Mouse (Mus musculus) common myeloid progenitor, adult 5-6 weeks (primary cell): ENCODE data around the gene Trim31. TPM values are rescaled to one million over a fixed set of nuclear protein-coding genes. Genes with fewer than 3 reads are reported as not detected.

Experiments
- ATAC-seq: replicated peaks from 2 replicates; pipeline ENCODE4 v1.8.0; 2016; ENCODE audit warnings: low read depth, mild to moderate bottlenecking, moderate TSS enrichment, inconsistent platforms; ENCODE audit not compliant: poor library complexity, severe bottlenecking
- total RNA-seq: library from RNA; stranded (forward); fragments of 200-1000, 187-1606 nt; gene quantifications from 2 replicates; pipeline ENCODE4 v1.2.3, GENCODE M21; 2017

The Trim31 gene
- total RNA-seq, 1 experiment from 2014 or later, result not detected

DNA sequence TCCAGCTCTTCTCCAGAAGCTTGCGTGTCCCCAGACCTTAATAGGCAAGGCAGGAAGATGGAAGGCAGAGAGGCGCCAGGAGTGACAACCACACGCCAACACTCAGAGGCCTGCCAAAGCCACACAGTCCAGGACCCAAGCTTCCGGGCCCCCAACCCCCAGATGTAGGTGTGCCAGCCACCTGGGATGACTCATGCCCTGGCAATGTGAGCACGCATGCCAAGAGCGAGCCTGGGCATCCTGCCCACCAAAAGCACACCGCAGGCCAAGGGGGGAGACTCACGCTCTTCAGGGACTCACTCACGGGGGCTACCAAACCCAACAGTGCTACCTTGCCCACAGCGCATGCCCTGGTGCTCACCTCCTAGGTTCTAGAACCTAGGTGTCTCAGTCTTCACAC lies 44.5 kb downstream of the Trim31 start:
- peak; percentile 36 for ATAC-seq

GRCm38 (mm10) chr17:36942791-36943471 lies 45.0 kb downstream of the Trim31 start, which contains the start of gene Rnf39:
Gene Rnf39 (plus strand): TSS chr17:36942918.
- peak; percentile 24 for ATAC-seq

- ATAC-seq, result no peak
Measured at GRCm38 (mm10) chr17:36943691-36944090, 45.8 kb downstream of the Trim31 start.

DNA sequence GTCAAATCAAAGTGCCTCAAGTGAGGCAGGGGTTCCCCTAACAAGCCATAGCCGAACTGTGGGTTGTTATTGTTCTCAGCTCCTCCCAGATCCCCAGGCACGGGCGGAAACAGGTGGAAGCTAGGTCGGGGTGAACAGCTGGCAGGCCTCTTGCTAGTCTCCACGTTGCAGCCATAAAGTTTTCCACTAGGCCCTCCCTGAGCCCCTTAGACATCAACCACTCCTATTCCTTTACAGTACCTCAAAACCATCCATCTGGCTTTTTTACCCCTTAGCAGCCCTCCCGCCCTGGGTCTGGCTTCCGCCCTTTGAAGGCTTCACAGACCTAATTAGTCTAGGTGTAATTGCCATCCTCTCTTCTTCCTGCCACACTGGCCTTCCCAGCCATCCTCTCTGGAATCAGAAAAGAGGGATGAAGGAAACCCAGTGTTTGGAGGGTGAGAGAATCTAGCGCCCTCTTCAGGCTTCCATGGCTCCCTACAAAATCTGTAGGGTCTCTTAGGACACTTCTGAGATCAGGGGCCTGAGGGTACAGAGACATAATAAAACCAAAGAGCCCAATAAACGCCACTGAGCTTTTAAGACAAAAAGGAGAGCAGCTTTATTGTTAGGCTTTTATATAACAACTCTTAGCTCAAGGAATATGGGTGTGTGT lies 46.3 kb downstream of the Trim31 start:
- ATAC-seq, result peak; percentile 20; the same call in 1 of the 2 replicates

- ATAC-seq, result peak; percentile 12
Measured at GRCm38 (mm10) chr17:36947051-36947819, 49.3 kb downstream of the Trim31 start.

DNA sequence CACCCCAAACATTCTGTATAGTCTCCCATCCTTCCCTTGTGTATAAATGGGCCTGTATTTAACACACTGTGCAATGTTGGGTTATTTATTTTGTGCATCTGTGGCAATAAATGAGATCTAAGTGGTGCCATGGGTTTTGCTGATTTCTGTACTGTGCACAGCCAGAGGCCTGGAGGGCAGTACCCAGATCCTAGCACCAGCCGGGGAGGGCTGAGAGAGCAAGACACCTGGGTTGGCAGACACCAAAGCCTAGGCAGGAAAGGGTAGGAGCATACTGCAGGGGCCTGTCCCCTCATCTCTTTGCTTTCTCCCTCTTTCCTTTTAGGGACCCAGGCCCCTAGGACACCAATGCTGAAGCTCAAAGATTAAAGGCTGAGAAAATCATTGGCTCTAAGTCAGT lies 50.4 kb downstream of the Trim31 start:
- ATAC-seq, result no peak

DNA sequence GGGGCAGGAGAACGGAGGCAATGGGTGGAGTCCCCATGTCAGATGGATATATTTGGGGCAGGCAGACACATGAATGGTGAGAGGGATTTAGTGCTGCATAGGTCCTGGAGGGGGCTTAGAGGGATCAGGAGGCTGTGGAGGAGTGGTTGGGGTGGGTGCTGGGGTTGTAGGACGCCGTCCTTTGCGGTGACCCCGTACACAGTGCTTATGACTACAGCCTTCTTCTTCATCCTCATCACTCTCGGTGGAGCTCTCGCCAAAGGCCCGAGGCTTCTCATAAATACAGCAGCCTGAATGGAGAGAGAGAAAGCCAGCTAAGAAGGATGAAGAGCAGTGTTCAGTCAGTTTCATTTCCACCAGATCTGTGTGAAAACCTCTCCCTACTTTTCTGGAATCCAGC lies 51.3 kb downstream of the Trim31 start:
- no peak for ATAC-seq

DNA sequence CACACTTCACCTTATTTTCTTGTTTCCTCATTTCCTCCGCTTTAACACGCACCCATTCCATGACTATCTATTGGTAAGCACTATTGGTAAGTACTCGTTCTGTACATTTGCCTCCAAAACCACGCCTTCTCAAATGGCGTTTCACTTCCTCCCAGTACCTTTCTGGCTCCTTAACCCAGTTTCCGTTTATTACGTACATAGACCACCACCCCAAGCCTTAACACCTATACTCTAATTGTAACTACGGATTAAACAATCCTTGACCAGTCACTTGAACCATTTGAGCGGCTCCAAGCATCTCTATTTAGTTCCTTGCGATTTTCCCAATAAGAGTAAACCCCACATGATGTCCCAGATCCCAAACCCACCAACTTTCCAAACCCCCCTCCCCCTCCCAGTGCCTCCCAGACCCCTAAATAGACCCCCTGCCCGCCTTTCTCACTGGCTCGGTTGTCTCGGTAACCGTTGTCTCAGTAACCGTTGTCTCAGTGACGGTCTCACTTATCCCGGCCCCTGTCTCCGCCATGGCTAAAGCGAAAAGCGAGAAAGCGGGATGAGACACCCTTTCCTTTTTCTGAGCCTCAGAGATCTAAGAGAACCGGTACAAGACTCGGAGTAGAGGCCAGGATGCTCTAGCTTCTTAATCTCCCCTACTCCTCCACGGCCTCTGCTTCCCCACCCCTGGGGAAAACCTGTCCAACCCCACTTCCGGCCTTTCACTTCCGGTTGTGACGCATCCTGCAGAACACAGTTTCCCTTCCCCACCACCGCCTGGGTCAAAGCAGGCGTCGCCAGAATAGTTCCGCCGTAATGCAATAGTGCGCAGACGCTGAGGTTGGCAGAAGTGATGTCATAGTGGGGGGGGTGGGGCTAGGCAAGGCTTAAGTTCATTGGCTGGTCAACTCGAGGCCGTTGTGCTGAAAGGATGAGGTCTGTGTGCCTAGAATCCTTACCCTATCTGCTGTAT lies 53.3 kb downstream of the Trim31 start, which contains the start of gene Ppp1r11:
Gene Ppp1r11, minus strand, starts transcription at position 761 of the 967 bp plus-strand sequence.
- ATAC-seq, result peak; percentile 93

DNA sequence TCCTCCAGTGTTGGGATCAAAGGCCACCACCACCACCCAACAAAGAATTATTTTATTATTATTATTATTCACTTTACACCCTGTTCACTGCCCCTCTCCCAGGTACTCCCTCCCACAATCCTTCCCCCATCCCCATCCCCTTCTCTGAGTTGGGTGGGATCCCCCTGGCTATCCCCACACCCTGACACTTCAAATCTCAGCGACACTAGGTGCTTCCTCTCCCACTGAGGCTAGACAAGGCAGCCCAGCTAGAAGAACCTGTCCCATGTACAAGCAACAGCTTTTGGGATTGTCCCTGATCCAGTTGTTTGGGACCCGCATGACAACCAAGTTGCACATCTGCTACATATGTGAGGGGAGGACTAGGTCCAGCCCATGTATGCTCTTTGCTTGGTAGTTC lies 54.7 kb downstream of the Trim31 start:
- ATAC-seq, result no peak

DNA sequence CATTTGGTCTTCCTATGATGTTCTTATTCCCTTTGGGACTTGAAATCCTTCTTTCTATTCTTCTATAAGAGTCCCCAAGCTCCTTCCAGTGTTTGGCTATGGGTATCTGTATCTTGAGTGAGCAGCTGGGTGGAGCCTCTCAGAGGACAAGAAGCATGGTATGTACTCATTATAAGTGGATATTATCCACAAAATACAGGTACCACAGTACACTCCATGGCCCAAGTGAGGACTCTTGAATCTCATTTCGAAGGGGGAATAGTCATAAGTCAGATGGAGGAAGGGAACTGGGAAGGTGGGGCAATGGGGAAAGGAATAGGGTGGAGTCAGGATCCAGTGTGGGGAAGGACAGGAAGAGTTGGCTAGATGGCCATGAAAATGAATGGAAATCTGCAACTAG lies 55.1 kb downstream of the Trim31 start:
- no peak for ATAC-seq

DNA sequence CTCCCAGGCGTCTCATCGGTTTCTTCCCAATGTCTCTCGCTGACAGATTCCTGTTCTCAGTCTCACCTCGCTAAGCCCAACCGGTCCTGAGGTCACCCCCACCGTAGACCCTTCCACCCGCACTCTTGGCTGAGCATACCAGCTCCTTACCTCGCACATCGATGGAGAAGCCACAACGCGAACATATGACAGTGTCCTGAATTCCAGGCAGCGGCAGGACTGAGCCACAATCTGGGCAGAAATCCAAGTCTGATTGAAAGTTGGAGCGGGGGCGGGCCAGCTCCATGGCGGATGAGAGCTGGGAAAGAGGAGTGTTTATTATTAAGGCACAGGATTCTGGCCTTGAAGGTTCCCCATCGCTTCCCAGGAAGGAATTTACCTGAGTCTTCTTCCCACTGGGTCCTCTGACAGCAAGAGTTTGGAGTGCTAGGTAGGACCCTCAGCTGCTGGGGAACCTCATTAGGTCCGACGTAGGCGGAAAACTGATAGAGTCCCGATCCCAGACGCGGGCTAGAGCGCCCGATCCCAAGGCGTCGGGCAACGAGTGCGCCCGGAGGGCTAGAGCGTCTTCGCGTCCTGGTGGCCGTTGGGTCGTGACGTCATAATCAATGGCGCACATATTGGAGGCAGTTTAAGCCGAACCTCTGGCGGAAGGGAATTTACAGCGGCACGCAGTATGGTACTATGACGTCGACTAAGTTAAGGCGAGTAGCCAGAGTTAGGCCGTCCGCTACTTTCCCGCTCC lies 60.3 kb downstream of the Trim31 start, which contains the start of the genes Znrd1 and Znrd1as:
Gene Znrd1, minus strand, starts transcription at position 561 of the 745 bp plus-strand sequence.
Gene Znrd1as, plus strand, starts transcription at position 594 of the 745 bp plus-strand sequence.
- ATAC-seq, result peak; percentile 97

- ATAC-seq, result no peak
Measured at GRCm38 (mm10) chr17:36958884-36959283, 61.0 kb downstream of the Trim31 start.

Other genes starting within 250 kb of the Trim31 start
- not detected in 2 replicates for gene H2-M1, start 225.9 kb upstream of the Trim31 start, total RNA-seq
- gene H2-M10.5, start 125.2 kb upstream of the Trim31 start, total RNA-seq, result not detected in 2 replicates
- gene H2-M10.6, start 85.9 kb upstream of the Trim31 start, total RNA-seq, result not detected in 2 replicates
- gene Trim26, start 61.0 kb upstream of the Trim31 start, total RNA-seq, result 10.8 and 18.0 TPM in 2 replicates
- gene Trim15, start 30.9 kb upstream of the Trim31 start, total RNA-seq, result 0.18 TPM in 1 of 2 replicates, not detected in the other
- 4.3 and 8.9 TPM in 2 replicates for gene Trim10, start 28.5 kb upstream of the Trim31 start, total RNA-seq
- not detected in 2 replicates for gene Trim40, start 8.0 kb upstream of the Trim31 start, total RNA-seq
- gene Rnf39, start 44.8 kb downstream of the Trim31 start, total RNA-seq, result 0.05 TPM in 1 of 2 replicates, not detected in the other
- gene Ppp1r11, start 53.6 kb downstream of the Trim31 start, total RNA-seq, result 41.4 and 79.0 TPM in 2 replicates
- 35.6 and 37.3 TPM in 2 replicates for gene Znrd1, start 60.4 kb downstream of the Trim31 start, total RNA-seq
- gene Znrd1as, start 60.5 kb downstream of the Trim31 start, total RNA-seq, result 7.8 and 9.0 TPM in 2 replicates
- gene 2410137M14Rik, start 83.1 kb downstream of the Trim31 start, total RNA-seq, result not detected in 2 replicates
- gene H2-M5, start 91.4 kb downstream of the Trim31 start, total RNA-seq, result not detected in 2 replicates
- gene Zfp57, start 103.0 kb downstream of the Trim31 start, total RNA-seq, result 1.1 and 2.9 TPM in 2 replicates
- not detected in 2 replicates for gene Mog, start 125.3 kb downstream of the Trim31 start, total RNA-seq
- 1.3 and 3.5 TPM in 2 replicates for gene Gabbr1, start 147.8 kb downstream of the Trim31 start, total RNA-seq
- not detected in 2 replicates for gene Olfr90, start 190.4 kb downstream of the Trim31 start, total RNA-seq
- not detected in 2 replicates for gene Olfr91, start 200.2 kb downstream of the Trim31 start, total RNA-seq
- not detected in 2 replicates for gene Olfr92, start 222.0 kb downstream of the Trim31 start, total RNA-seq